Mouse (Mus musculus) CH12.LX (cell line): Measurements from ENCODE around the gene Ppm1n.

ENCODE experiments used
- CTCF ChIP-seq, 2 experiments: IDR thresholded peaks in 1 of 2; conservative IDR thresholded peaks in 1 of 2; 2 replicates each; pipeline ENCODE4 v1.5.1; 2011 to 2012; ENCODE audit warnings: low read depth in 2 of 2, low read length in 2 of 2, improper control_type of control experiment in 1 of 2, inconsistent platforms in 1 of 2, mild to moderate bottlenecking in 1 of 2, moderate library complexity in 1 of 2
- EP300 ChIP-seq: IDR thresholded peaks from 2 replicates; pipeline ENCODE4 v1.6.1; 2011; ENCODE audit warnings: low read length, improper control_type of control experiment
- GABPA ChIP-seq: IDR thresholded peaks from 2 replicates; pipeline ENCODE4 v1.6.1; 2012; ENCODE audit warnings: low read depth, low read length, improper control_type of control experiment, inconsistent platforms; ENCODE audit not compliant: insufficient replicate concordance
- JUND ChIP-seq: conservative IDR thresholded peaks from 2 replicates; pipeline ENCODE4 v1.6.1; 2011; ENCODE audit warnings: low read depth, low read length, improper control_type of control experiment
- PAX5 ChIP-seq: IDR thresholded peaks from 2 replicates; pipeline ENCODE4 v1.6.1; 2012; ENCODE audit warnings: low read length, inconsistent platforms, mixed read lengths
- POLR2A ChIP-seq: IDR thresholded peaks from 2 replicates; pipeline ENCODE4 v1.6.1; 2011; ENCODE audit warnings: low read depth, mild to moderate bottlenecking, improper control_type of control experiment, low read length
- USF2 ChIP-seq: conservative IDR thresholded peaks from 2 replicates; pipeline ENCODE4 v1.6.1; 2011; ENCODE audit warnings: low read depth, low read length, improper control_type of control experiment
- ZMIZ1 ChIP-seq: IDR thresholded peaks from 2 replicates; pipeline ENCODE4 v1.6.1; 2012; ENCODE audit warnings: low read depth, mild to moderate bottlenecking, inconsistent platforms, low read length, improper control_type of control experiment

- TF ChIP-seq CTCF (conservative IDR thresholded peaks at IDR 0.05 in 1 of 2, IDR thresholded peaks at IDR 0.05 in 1 of 2; ENCODE audit: low read depth in 2 of 2, low read length in 2 of 2) = no peak
- TF ChIP-seq PAX5 = no peak
- TF ChIP-seq EP300 = no peak
- no peak for TF ChIP-seq ZMIZ1
- TF ChIP-seq GABPA = no peak
- no peak for TF ChIP-seq POLR2A
- no peak for TF ChIP-seq USF2
- TF ChIP-seq JUND = no peak
Observed at GRCm38 (mm10) chr7:19305796-19306765, 26.2 kb upstream of the Ppm1n start.
